Comparison of ENCODE assay signal across 10 mouse cellular contexts in the genomic region with DNA sequence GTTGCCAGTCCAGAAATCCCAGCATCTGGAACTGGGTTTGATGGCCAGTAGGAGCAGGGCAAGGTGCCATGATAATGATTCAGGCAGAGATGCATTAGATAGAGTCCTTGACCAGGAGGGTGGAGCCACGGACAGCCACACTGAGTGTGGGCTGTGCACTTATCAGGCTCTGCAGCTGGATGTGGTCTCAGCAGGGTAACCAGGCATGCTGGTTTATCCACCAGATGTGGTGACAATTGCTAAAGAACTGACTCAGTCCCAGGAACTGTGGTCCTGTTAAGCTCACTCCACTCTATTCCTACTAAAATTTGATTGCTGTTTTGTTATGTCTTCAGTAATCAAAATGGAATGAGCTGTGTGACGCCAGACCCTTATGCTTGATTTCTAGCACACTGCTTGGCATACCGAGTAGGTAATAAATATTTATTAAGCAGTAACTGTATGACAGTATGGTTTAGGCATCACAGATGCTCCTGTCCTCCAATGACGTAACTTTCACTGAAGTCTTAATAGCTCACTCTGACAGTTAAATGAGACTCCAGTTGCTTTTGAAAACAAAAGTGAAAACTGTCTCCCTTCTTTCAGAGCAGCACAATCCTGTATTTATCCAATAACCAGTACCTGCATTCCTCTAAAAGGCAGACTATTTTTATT. TPM values are rescaled to one million over a fixed set of nuclear protein-coding genes. Genes with fewer than 3 reads are reported as not detected.
DNase-seq lines count a peak whose midpoint lies in the region; ATAC-seq and TF ChIP-seq lines count a peak whose summit lies in the region.
"Had no signal": no experiment of that assay in that cellular context is flagged by ENCODE, and none has a peak within 500 bp of the region (broad histone marks: within the 10 kb centered on the region; RNA-seq: fewer than 3 reads in every experiment).

No protein-coding gene starts in this region.

- ATAC-seq in heart, embryonic 12.5 days (ENCODE audit: insufficient number of reproducible peaks, low FRiP score), result peak; percentile 72
- peak; percentile 48; the same call in 1 of the 2 replicates for ATAC-seq in liver, embryonic 14.5 days (ENCODE audit: insufficient read depth)

- no peak overlapping the region for H3K27ac ChIP-seq in heart, embryonic 12.5 days (ENCODE audit: poor library complexity, severe bottlenecking)
- no peak overlapping the region for H3K27ac ChIP-seq in liver, embryonic 14.5 days

- TF ChIP-seq CTCF in brain, embryonic 14.5 days (IDR thresholded peaks at IDR 0.05; ENCODE audit: borderline replicate concordance, extremely low read depth, insufficient read depth, insufficient read length), result no peak
- no peak for TF ChIP-seq CTCF in liver, embryonic 14.5 days (IDR thresholded peaks at IDR 0.05; ENCODE audit: low read depth)

- peaks cover 39% of the 10 kb centered on the region for H3K4me1 ChIP-seq in heart, embryonic 12.5 days (replicated peaks)
- peaks cover 0 to 12% of the 10 kb centered on the region in 2 experiments; a peak in 2 of 4 replicates for H3K4me1 ChIP-seq in liver, embryonic 14.5 days (replicated peaks; ENCODE audit: control insufficient read depth in 2 of 2, insufficient read depth in 2 of 2, low read length in 1 of 2)

- no peak for TF ChIP-seq POLR2A in brain, embryonic 14.5 days (IDR thresholded peaks at IDR 0.05; ENCODE audit: borderline replicate concordance, extremely low read depth, insufficient read depth, insufficient read length, poor library complexity, severe bottlenecking)

- no peak for DNase-seq in heart, postnatal 14 days
- peak; percentile 77 for DNase-seq in A20 (ENCODE audit: low read depth, low spot score)
- DNase-seq in brain, embryonic 14.5 days (ENCODE audit: low read depth), result peak; percentile 73
- no peak for DNase-seq in liver, embryonic 14.5 days (ENCODE audit: low read depth in 3 of 3, low spot score in 3 of 3)
- no peak for DNase-seq in layer of hippocampus, adult 9-11 months
- no peak for DNase-seq in yolk sac, embryonic 10.5 days (ENCODE audit: low spot score)
- no peak for DNase-seq in layer of hippocampus, postnatal 25 days (ENCODE audit: extremely low spot score in 1 of 2, low spot score in 1 of 2)

- no peak overlapping the region for H3K9ac ChIP-seq in heart, embryonic 12.5 days
- H3K9ac ChIP-seq in liver, embryonic 14.5 days (replicated peaks), result no peak overlapping the region

- no peak overlapping the region for H3K4me2 ChIP-seq in heart, embryonic 12.5 days
- H3K4me2 ChIP-seq in liver, embryonic 14.5 days (ENCODE audit: low read depth), result no peak overlapping the region

- intact Hi-C loops in heart, postnatal 14 days (cut with DNase I), result no loop called here

- WGBS in heart, embryonic 12.5 days, result 52% methylated on average over 4 of the region's 4 CpGs
- 27% methylated on average over 4 of the region's 4 CpGs for WGBS in liver, embryonic 14.5 days (ENCODE audit: insufficient replicate concordance)

- H3K36me3 ChIP-seq in heart, embryonic 12.5 days, result no peaks in the 10 kb centered on the region
- no peaks in the 10 kb centered on the region for H3K36me3 ChIP-seq in liver, embryonic 14.5 days (replicated peaks; ENCODE audit: control insufficient read depth, insufficient read depth, low read depth)

- no peak overlapping the region for H3K4me3 ChIP-seq in heart, embryonic 12.5 days
- no peak overlapping the region for H3K4me3 ChIP-seq in liver, embryonic 14.5 days (ENCODE audit: insufficient read depth in 1 of 2, low read depth in 2 of 2, low read length in 2 of 2)

- no peak for TF ChIP-seq EP300 in liver, embryonic 14.5 days (IDR thresholded peaks at IDR 0.05; ENCODE audit: low read depth)

- no peaks in the 10 kb centered on the region for H3K9me3 ChIP-seq in heart, embryonic 12.5 days (replicated peaks)
- no peaks in the 10 kb centered on the region for H3K9me3 ChIP-seq in liver, embryonic 14.5 days (ENCODE audit: control insufficient read depth, low read length)

- 0 out of 2 replicates have a peak, but pooled peaks cover 3% of the 10 kb centered on the region for H3K27me3 ChIP-seq in heart, embryonic 12.5 days (replicated peaks)
- peaks cover 20% of the 10 kb centered on the region for H3K27me3 ChIP-seq in liver, embryonic 14.5 days (ENCODE audit: control insufficient read depth, insufficient read depth, low read length)

RNA-seq across cellular contexts. Expression of gene Bmpr1a, which starts 5.2 kb away (rescaled TPM):
- 53.9 and 58.0 TPM in 2 replicates for polyA plus RNA-seq in heart, embryonic 12.5 days (2016; fragmentation: Nextera tagmentation; extraction: Ambion mirVana)
- 10 to 100 TPM; 73.6 to 77.2 TPM for total RNA-seq in heart, postnatal 14 days (2021)
- polyA plus RNA-seq in brain, embryonic 14.5 days (2012; rRNA removed), result 21.1 and 23.9 TPM in 2 replicates
- 1.9 and 2.8 TPM in 2 replicates for polyA plus RNA-seq in liver, embryonic 14.5 days (2012; rRNA removed)
- polyA plus RNA-seq in liver, embryonic 14.5 days (2014; fragmentation: Nextera tagmentation; extraction: Ambion mirVana), result 3.2 and 3.9 TPM in 2 replicates
- total RNA-seq in layer of hippocampus, postnatal 25 days (2021), result 10 to 100 TPM; 38.0 to 40.9 TPM

RNA-seq across cellular contexts. Expression of gene 9230112D13Rik, which starts 14.3 kb away (rescaled TPM):
- polyA plus RNA-seq in heart, embryonic 12.5 days (2016; fragmentation: Nextera tagmentation; extraction: Ambion mirVana), result not detected in 2 replicates
- total RNA-seq in heart, postnatal 14 days (2021), result not detected
- not detected in 2 replicates for polyA plus RNA-seq in brain, embryonic 14.5 days (2012; rRNA removed)
- not detected in 2 replicates for polyA plus RNA-seq in liver, embryonic 14.5 days (2012; rRNA removed)
- polyA plus RNA-seq in liver, embryonic 14.5 days (2014; fragmentation: Nextera tagmentation; extraction: Ambion mirVana), result not detected in 2 replicates
- not detected for total RNA-seq in layer of hippocampus, postnatal 25 days (2021)
- total RNA-seq: left cerebral cortex, adult 18-20 months had no signal
- polyA plus RNA-seq: cortical plate, adult 2 months had no signal

Comparison
In these comparisons a context has a peak if more than half of its experiments do, and no peak if none do; other contexts are left out.
1. DNase-seq: peak in A20 (single experiment) and brain, embryonic 14.5 days (single experiment); none in heart, postnatal 14 days (0 of 2), liver, embryonic 14.5 days (0 of 3), layer of hippocampus, adult 9-11 months (single experiment), yolk sac, embryonic 10.5 days (single experiment) and layer of hippocampus, postnatal 25 days (0 of 2).